Mouse (Mus musculus) bone marrow macrophage, adult 2 months (primary cell): ENCODE measurements at regions not wholly inside any gene's neighbourhood (a gene's known extent, or its start where the extent isn't known, plus 50 kb on each side); places are given as distances from the start of the nearest gene placed in this dataset.
"Not testable (repeated sequence)": the region's sequence is repeated elsewhere in the genome, so short reads cannot be mapped to it uniquely, and the experiment has no call there.

Source experiments
- H3K27ac ChIP-seq: 2 replicates; pipeline ENCODE4 v1.5.1; 2012; ENCODE audit warnings: low read depth, low read length; ENCODE audit not compliant: insufficient read depth
- H3K4me1 ChIP-seq: 2 replicates; pipeline ENCODE4 v1.6.1; 2012; ENCODE audit warnings: low read length; ENCODE audit not compliant: control insufficient read depth, insufficient read depth
- H3K4me3 ChIP-seq: 2 replicates; pipeline ENCODE4 v1.5.1; 2012; ENCODE audit warnings: mild to moderate bottlenecking, low read length, moderate library complexity; ENCODE audit not compliant: insufficient read depth
- CTCF ChIP-seq: IDR thresholded peaks from 2 replicates; pipeline ENCODE4 v1.5.1; 2012; ENCODE audit warnings: low read depth, mild to moderate bottlenecking, low read length, moderate library complexity
- POLR2A ChIP-seq: IDR thresholded peaks from 2 replicates; pipeline ENCODE4 v1.6.1; 2012; ENCODE audit warnings: mild to moderate bottlenecking, low read depth, low read length, borderline replicate concordance

GRCm38 (mm10) chr13:113454490-113455295, 161.7 kb downstream of the BC067074 start:
- TF ChIP-seq POLR2A (no peak), CTCF (no peak)
- H3K27ac ChIP-seq, result no peak overlapping the region
- peaks cover 2% of the 10 kb centered on the region; the same call in 1 of the 2 replicates for H3K4me1 ChIP-seq
- H3K4me3 ChIP-seq, result no peak overlapping the region

GRCm38 (mm10) chr13:113448378-113448777, 155.4 kb downstream of the BC067074 start:
- H3K4me1 ChIP-seq, result peaks cover 4% of the 10 kb centered on the region; the same call in 1 of the 2 replicates
- no peak overlapping the region for H3K27ac ChIP-seq
- TF ChIP-seq POLR2A (no peak), CTCF (no peak)
- no peak overlapping the region for H3K4me3 ChIP-seq

DNA sequence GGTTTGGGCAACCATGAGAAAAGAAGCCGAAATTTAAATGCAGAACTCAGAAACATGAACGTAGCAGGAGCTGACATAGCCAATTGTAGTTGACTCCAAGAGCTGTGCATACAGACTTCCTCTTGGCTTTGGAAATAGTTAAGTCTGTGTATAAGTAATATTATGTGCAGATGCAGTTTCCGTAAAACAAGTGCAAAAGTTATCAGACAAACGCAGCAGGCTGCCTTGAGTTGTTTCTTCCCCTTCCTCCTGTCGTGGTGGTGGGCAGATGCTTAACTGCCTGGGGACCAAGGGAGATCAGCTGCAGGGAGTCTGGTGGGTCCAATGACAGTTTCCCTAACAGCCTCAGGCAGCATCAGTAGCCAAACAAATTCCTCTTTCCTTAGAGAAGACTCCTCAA, 153.3 kb downstream of the BC067074 start:
- TF ChIP-seq POLR2A (no peak), CTCF (no peak)
- H3K27ac ChIP-seq, result no peak overlapping the region
- H3K4me1 ChIP-seq, result peaks cover 4% of the 10 kb centered on the region; the same call in 1 of the 2 replicates
- H3K4me3 ChIP-seq, result no peak overlapping the region

DNA sequence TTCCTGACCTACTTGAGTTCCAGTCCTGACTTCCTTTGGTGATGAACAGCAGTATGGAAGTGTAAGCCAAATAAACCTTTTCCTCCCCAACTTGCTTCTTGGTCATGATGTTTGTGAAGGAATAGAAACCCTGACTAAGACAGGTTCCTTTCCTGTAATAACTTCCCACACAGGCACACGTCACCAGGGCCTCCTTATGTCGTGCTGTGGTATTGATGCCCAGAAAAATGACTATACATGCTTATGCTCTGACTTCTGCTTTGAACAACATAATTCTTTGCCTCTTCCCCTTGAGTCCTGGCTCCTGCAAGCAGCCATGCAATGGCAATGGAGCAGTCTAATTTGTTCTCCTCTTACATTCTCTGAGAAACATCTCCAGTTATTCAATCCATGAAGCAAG, 151.5 kb downstream of the BC067074 start:
- H3K4me3 ChIP-seq, H3K27ac ChIP-seq, H3K4me1 ChIP-seq: not testable (repeated sequence)

- H3K27ac ChIP-seq, result no peak overlapping the region
Measured at GRCm38 (mm10) chr13:113443078-113443477, 150.1 kb downstream of the BC067074 start.

DNA sequence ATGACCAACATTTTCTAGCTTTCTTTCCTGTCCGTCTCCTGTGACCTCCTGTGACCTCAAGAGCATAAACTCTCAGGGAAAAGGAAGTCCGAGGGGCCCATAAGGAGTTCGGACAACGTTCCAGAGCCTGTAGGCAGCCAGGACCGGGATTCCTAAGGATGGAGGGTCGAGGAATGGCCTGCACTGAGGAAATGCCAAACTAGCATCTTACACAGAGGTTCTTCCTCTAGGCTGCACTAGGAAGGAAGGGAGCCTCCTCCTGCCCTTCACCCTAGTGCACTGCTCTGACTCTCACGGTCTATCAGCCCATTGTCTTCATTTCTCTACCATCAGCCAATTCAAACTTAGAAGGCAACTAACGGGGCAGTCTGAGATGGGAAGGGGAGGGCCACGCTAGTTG, 149.2 kb downstream of the BC067074 start:
- Histone ChIP-seq H3K27ac (no peak overlapping the region), H3K4me3 (no peak overlapping the region), H3K4me1 (peaks cover 7% of the 10 kb centered on the region)
- no peak for TF ChIP-seq POLR2A
- TF ChIP-seq CTCF, result no peak

More at GRCm38 (mm10) chr13:113443078-113443477, 150.1 kb downstream of the BC067074 start:
- H3K4me3 ChIP-seq, result no peak overlapping the region
- peaks cover 4% of the 10 kb centered on the region; the same call in 1 of the 2 replicates for H3K4me1 ChIP-seq
- no peak for TF ChIP-seq CTCF
- TF ChIP-seq POLR2A, result no peak

DNA sequence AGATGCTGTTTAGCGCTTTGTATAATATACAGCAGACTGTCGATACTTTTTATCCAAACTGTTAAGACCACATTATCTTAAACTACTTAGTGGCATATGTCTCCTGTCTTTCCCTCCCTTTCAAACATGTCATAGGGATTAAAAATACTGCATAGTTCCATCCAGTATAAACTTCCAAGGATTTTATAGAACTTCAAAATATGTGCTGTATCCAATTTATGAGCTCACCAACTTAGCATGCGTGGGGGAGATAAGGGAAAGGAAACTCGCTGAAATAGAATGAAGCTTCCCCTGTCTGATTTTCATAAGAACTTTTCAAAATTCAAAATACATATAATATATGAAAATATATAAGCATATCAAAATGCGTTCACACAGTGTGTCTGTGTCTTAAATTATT, 147.2 kb downstream of the BC067074 start:
- TF ChIP-seq POLR2A, result no peak
- TF ChIP-seq CTCF, result no peak
- no peak overlapping the region for H3K27ac ChIP-seq
- H3K4me3 ChIP-seq, result no peak overlapping the region
- peaks cover 16% of the 10 kb centered on the region for H3K4me1 ChIP-seq

- no peak overlapping the region for H3K27ac ChIP-seq
- H3K4me1 ChIP-seq, result peaks cover 20% of the 10 kb centered on the region
- no peak for TF ChIP-seq POLR2A
- TF ChIP-seq CTCF, result no peak
- no peak overlapping the region for H3K4me3 ChIP-seq
Measured at GRCm38 (mm10) chr13:113439516-113439915, 146.6 kb downstream of the BC067074 start.

DNA sequence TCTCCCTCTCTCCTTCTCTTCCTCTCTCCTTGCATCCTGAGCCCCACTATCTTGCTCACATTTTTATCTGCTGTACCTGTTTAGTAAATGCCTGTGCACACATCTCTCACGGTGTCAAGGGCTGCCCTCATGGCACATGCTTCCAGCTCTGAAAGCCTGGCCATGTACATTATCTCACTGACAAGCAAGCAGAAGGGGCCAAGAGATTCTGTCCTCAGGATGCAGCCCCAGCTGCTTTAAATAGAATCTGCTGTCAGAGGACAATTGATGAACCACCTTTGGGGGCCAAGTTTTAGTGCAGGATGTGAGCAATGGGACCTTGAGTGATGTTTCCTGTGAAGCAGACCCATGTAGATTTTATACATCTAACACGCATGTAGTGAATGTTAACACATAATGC, 145.9 kb downstream of the BC067074 start:
- H3K27ac ChIP-seq, result no peak overlapping the region
- H3K4me1 ChIP-seq, result peaks cover 24% of the 10 kb centered on the region
- no peak for TF ChIP-seq POLR2A
- TF ChIP-seq CTCF, result no peak
- H3K4me3 ChIP-seq, result no peak overlapping the region

DNA sequence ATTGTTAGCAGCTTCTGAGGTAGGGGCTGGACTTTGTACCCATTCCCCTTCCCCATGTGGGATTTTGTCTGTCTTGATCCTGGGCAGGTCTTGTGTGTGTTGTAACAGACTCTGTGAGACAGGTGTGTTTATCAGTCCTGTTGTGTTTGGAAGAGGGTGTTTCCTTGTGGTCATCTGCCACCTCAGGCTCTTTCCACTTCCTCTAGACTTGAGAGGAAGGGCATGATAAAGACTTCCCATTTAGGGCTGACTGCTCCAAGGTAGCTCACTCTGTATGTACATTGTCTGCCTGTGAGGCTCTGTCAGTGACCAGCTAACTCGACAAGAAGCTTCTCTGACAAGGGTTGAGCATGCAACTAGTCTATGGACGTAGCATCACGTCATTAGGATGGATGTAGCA, 143.3 kb downstream of the BC067074 start:
- TF ChIP-seq CTCF (no peak), POLR2A (no peak)
- Histone ChIP-seq H3K4me3 (no peak overlapping the region), H3K27ac (no peak overlapping the region), H3K4me1 (peaks cover 33% of the 10 kb centered on the region)

GRCm38 (mm10) chr13:113435117-113435516, 142.2 kb downstream of the BC067074 start:
- Histone ChIP-seq H3K4me3 (no peak overlapping the region), H3K4me1 (peaks cover 33% of the 10 kb centered on the region), H3K27ac (no peak overlapping the region)
- TF ChIP-seq CTCF (no peak), POLR2A (no peak)
